Mouse (Mus musculus) G1E (cell line): ENCODE data around the gene Mkrn2. TPM values are rescaled to one million over a fixed set of nuclear protein-coding genes. Genes with fewer than 3 reads are reported as not detected.

Experiments
- ATAC-seq: 2 replicates; pipeline ENCODE4 v1.8.0; 2016; ENCODE audit warnings: mild to moderate bottlenecking; ENCODE audit not compliant: insufficient number of reproducible peaks, poor library complexity, low FRiP score, severe bottlenecking; ENCODE audit errors: extremely low read depth
- DNase-seq: peaks from one replicate; pipeline ENCODE4 v3.0.0; 2012; ENCODE audit warnings: low spot score
- H3K27me3 ChIP-seq: 2 replicates; pipeline ENCODE4 v1.6.1; 2012; ENCODE audit warnings: mild to moderate bottlenecking, low read length, inconsistent platforms; ENCODE audit not compliant: insufficient read depth
- H3K36me3 ChIP-seq: replicated peaks from 2 replicates; pipeline ENCODE3; 2012; ENCODE audit warnings: mild to moderate bottlenecking, inconsistent platforms
- H3K4me1 ChIP-seq: 2 replicates; pipeline ENCODE4 v1.6.1; 2012; ENCODE audit warnings: low read depth, low read length, inconsistent platforms, mixed read lengths; ENCODE audit not compliant: insufficient read depth
- H3K4me3 ChIP-seq: 2 replicates; pipeline ENCODE4 v1.5.1; 2012; ENCODE audit warnings: low read depth, mild to moderate bottlenecking, inconsistent platforms, low read length, moderate library complexity, mixed read lengths
- H3K9me3 ChIP-seq: replicated peaks from 2 replicates; pipeline ENCODE4 v1.6.1; 2012; ENCODE audit warnings: inconsistent platforms
- CTCF ChIP-seq: IDR thresholded peaks from 2 replicates; pipeline ENCODE4 v1.5.1; 2012; ENCODE audit warnings: low read depth, low read length, inconsistent platforms, mixed read lengths
- GATA1 ChIP-seq: IDR thresholded peaks from 2 replicates; pipeline ENCODE4 v1.6.1; 2012; ENCODE audit warnings: borderline replicate concordance, low read length, inconsistent platforms, mixed read lengths
- GATA2 ChIP-seq: IDR thresholded peaks from 2 replicates; pipeline ENCODE4 v1.6.1; 2012; ENCODE audit warnings: low read depth, low read length, inconsistent platforms, borderline replicate concordance
- POLR2AphosphoS5 ChIP-seq: IDR thresholded peaks from 2 replicates; pipeline ENCODE4 v1.6.1; 2012; ENCODE audit warnings: low read depth, low read length, inconsistent platforms; ENCODE audit not compliant: insufficient replicate concordance
- TAL1 ChIP-seq: conservative IDR thresholded peaks from 2 replicates; pipeline ENCODE4 v1.6.1; 2012; ENCODE audit warnings: low read depth, low read length, inconsistent platforms, mixed read lengths
- polyA plus RNA-seq: library from polyadenylated mRNA; stranded (reverse); fragments of >175 nt; gene quantifications from 2 replicates; pipeline ENCODE4 v1.2.3, GENCODE M21; 2012
- total RNA-seq, 2 experiments: library from RNA; stranded (forward) in 1 of 2; stranded (reverse) in 1 of 2; fragments of 200-1000 nt in 1 of 2; fragments of >200 nt in 1 of 2; fragmentation: Nextera tagmentation in 1 of 2; gene quantifications; 2 replicates each; pipeline ENCODE4 v1.2.3; 2014 to 2017

Mkrn2 gene
- total and polyA plus RNA-seq, 3 experiments, result 18.4 to 24.5 (median 21.5) TPM

GRCm38 (mm10) chr6:115666641-115667040 lies 64.9 kb downstream of the Mkrn2 start:
- no peak for TF ChIP-seq TAL1
- TF ChIP-seq POLR2AphosphoS5, result no peak
- TF ChIP-seq GATA1, result no peak
- no peak for TF ChIP-seq CTCF
- no peak for TF ChIP-seq GATA2
- no peaks in the 10 kb centered on the region for H3K27me3 ChIP-seq
- H3K4me1 ChIP-seq, result peaks cover 40% of the 10 kb centered on the region
- no peaks in the 10 kb centered on the region for H3K9me3 ChIP-seq
- H3K4me3 ChIP-seq, result no peak overlapping the region
- no peak for ATAC-seq
- DNase-seq, result no peak
- H3K36me3 ChIP-seq, result peaks cover 55% of the 10 kb centered on the region

Other genes with a start within 250 kb of the Mkrn2 start
- gene Pparg, start 241.0 kb upstream of the Mkrn2 start, total RNA-seq (2014; fragmentation: Nextera tagmentation), result not detected in 2 replicates
- gene Pparg, start 241.0 kb upstream of the Mkrn2 start, total RNA-seq (2017), result 0.06 TPM in 1 of 2 replicates, not detected in the other
- gene Pparg, start 241.0 kb upstream of the Mkrn2 start, polyA plus RNA-seq, result not detected in 2 replicates
- gene Tsen2, start 57.2 kb upstream of the Mkrn2 start, total RNA-seq (2014; fragmentation: Nextera tagmentation), result 11.5 and 14.4 TPM in 2 replicates
- gene Tsen2, start 57.2 kb upstream of the Mkrn2 start, total RNA-seq (2017), result 14.6 and 19.9 TPM in 2 replicates
- gene Tsen2, start 57.2 kb upstream of the Mkrn2 start, polyA plus RNA-seq, result 3.7 and 8.9 TPM in 2 replicates
- not detected in 2 replicates for gene Mkrn2os, start 9.3 kb upstream of the Mkrn2 start, total RNA-seq (2014; fragmentation: Nextera tagmentation)
- gene Mkrn2os, start 9.3 kb upstream of the Mkrn2 start, total RNA-seq (2017), result not detected in 2 replicates
- gene Mkrn2os, start 9.3 kb upstream of the Mkrn2 start, polyA plus RNA-seq, result not detected in 2 replicates
- gene Raf1, start 74.7 kb downstream of the Mkrn2 start, total RNA-seq (2014; fragmentation: Nextera tagmentation), result 75.5 and 78.1 TPM in 2 replicates
- gene Raf1, start 74.7 kb downstream of the Mkrn2 start, total RNA-seq (2017), result 53.0 and 56.9 TPM in 2 replicates
- 14.6 and 20.9 TPM in 2 replicates for gene Raf1, start 74.7 kb downstream of the Mkrn2 start, polyA plus RNA-seq
- 1.8 TPM in 1 of 2 replicates, not detected in the other for gene Tmem40, start 160.5 kb downstream of the Mkrn2 start, total RNA-seq (2014; fragmentation: Nextera tagmentation)
- gene Tmem40, start 160.5 kb downstream of the Mkrn2 start, total RNA-seq (2017), result 14.6 and 16.5 TPM in 2 replicates
- gene Tmem40, start 160.5 kb downstream of the Mkrn2 start, polyA plus RNA-seq, result 2.8 and 3.4 TPM in 2 replicates
- 6.5 and 7.1 TPM in 2 replicates for gene Cand2, start 172.6 kb downstream of the Mkrn2 start, total RNA-seq (2014; fragmentation: Nextera tagmentation)
- gene Cand2, start 172.6 kb downstream of the Mkrn2 start, total RNA-seq (2017), result 1.6 and 1.8 TPM in 2 replicates
- gene Cand2, start 172.6 kb downstream of the Mkrn2 start, polyA plus RNA-seq, result 6.1 and 7.1 TPM in 2 replicates
- gene Rpl32, start 206.8 kb downstream of the Mkrn2 start, total RNA-seq (2014; fragmentation: Nextera tagmentation), result 3,038 and 3,130 TPM in 2 replicates
- 5,749 and 6,102 TPM in 2 replicates for gene Rpl32, start 206.8 kb downstream of the Mkrn2 start, total RNA-seq (2017)
- gene Rpl32, start 206.8 kb downstream of the Mkrn2 start, polyA plus RNA-seq, result 432 and 478 TPM in 2 replicates
- 0.90 TPM in 1 of 2 replicates, not detected in the other for gene Efcab12, start 236.5 kb downstream of the Mkrn2 start, total RNA-seq (2014; fragmentation: Nextera tagmentation)
- gene Efcab12, start 236.5 kb downstream of the Mkrn2 start, total RNA-seq (2017), result 0.06 and 0.27 TPM in 2 replicates
- gene Efcab12, start 236.5 kb downstream of the Mkrn2 start, polyA plus RNA-seq, result not detected in 2 replicates